Mouse (Mus musculus): ENCODE data around the gene Taf1a.
"Not testable (repeated sequence)": the region's sequence is repeated elsewhere in the genome, so short reads cannot be mapped to it uniquely, and the experiment has no call there.

The Taf1a gene

GRCm38 (mm10) chr1:183388426-183389406, at the start of gene Taf1a:
Taf1a (plus strand) TSS chr1:183388981.
- in situ Hi-C loops (cut with MboI, MseI) = no loop called here

DNA sequence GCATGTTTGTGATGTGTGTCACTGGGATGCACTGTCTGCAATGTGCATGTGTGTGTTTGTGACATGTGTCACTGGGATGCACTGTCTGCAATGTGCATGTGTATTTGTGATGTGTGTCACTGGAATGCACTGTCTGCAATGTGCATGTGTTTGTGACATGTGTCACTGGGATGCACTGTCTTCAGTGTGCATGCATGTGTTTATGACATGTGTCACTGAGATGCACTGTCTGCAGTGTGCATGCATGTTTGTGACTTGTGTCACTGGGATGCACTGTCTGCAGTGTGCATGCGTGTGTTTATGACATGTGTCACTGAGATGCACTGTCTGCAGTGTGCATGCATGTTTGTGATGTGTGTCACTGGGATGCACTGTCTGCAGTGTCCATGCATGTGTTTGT, 45.9 kb upstream of the Taf1a start:
- in situ Hi-C loops (cut with MboI, MseI) = loop anchor here (5.0 kb wide), 1 partner anchor 51 kb away; no protein-coding TSS in a partner anchor

DNA sequence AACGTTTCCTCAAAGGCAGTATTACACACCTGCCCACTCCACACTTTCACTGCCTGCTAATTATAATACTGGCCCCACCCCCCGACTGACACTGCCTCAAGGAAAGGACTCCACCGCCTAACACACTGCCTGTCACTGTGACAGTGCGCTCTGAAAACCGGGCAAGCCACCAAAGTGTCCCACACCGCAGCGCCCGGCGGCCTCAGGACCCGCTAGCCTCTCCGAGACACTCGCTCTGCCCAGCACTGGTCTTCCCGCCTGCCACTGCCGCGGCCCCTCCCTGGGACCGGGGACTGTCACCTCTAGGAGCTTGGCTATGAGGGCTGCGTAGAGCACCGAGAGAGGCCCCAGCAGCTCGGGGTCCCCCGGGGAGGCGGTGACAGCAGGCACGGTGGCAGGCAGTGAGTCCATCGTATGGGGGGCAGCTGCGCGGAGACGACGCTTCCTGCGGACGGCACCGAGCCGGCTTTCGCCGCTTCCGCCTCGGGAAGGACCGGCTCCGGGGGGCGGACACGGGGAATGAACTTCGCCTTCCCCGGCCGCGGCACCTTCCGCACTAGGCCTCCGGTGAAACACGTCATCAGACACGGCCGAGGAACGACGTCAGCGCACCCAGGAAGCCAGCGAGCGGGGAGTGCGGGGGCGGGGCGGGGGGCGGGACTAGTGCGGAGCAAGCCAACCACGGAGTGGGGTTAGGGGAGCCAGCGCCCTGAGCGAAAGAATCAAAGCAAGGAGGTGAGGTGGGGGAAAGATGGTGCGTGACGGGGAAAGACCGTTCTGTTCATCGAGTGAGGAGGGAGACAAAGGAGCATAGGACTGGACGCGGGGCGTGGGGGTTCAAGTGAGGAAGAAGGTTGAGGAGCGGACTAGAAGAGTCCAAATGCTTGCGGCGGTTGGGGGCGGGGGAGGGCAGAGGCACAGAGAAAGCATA, 43.6 kb upstream of the Taf1a start:
- in situ Hi-C loops (cut with MboI, MseI) = loop anchor here (5.0 kb wide), 1 partner anchor 53 kb away; no protein-coding TSS in a partner anchor

- in situ Hi-C loops (cut with MboI, MseI) = no loop called here
Measured at GRCm38 (mm10) chr1:183345817-183346195, 43.0 kb upstream of the Taf1a start.

DNA sequence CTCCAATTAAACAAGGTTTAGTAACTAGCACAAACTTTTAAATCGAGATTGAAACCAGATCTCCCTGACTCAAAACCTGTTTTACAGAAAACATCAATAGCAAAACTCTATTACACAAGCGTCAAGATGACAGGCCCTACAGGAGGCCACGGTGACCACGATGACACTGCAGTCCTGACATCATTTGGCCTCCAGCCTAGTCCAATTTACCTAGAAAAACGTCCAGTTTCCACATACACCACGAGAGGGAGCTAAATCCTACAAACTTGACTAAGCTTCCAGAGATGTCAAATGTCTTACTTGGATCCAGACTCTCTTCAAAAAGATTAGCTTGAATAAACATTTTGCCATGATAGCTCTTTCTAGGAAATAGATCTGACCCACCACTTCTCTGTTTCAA, 38.9 kb upstream of the Taf1a start:
- in situ Hi-C loops (cut with MboI, MseI) = no loop called here

DNA sequence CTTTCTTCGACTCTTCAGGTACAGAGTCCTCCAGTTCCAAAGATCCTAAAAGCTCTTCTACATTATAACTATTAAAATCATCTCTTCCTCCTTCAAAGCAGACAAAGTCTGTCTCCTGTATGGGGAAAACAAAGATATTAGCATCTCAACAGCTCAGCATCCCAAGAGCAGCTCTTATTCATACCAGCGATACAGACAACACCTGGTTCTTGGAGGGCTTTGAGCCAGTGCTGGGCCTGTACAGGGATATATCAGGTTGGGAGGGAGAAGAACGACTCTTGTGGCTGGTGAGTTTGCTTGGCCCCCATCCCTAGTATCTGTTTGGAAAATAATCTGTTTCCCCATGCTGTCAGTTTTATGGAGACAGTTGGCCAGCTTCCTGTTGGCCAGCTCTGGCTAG, 29.9 kb upstream of the Taf1a start:
- in situ Hi-C loops (cut with MboI, MseI) = no loop called here

- in situ Hi-C loops (cut with MboI, MseI) = no loop called here
Measured at GRCm38 (mm10) chr1:183362301-183362700, 26.5 kb upstream of the Taf1a start.

DNA sequence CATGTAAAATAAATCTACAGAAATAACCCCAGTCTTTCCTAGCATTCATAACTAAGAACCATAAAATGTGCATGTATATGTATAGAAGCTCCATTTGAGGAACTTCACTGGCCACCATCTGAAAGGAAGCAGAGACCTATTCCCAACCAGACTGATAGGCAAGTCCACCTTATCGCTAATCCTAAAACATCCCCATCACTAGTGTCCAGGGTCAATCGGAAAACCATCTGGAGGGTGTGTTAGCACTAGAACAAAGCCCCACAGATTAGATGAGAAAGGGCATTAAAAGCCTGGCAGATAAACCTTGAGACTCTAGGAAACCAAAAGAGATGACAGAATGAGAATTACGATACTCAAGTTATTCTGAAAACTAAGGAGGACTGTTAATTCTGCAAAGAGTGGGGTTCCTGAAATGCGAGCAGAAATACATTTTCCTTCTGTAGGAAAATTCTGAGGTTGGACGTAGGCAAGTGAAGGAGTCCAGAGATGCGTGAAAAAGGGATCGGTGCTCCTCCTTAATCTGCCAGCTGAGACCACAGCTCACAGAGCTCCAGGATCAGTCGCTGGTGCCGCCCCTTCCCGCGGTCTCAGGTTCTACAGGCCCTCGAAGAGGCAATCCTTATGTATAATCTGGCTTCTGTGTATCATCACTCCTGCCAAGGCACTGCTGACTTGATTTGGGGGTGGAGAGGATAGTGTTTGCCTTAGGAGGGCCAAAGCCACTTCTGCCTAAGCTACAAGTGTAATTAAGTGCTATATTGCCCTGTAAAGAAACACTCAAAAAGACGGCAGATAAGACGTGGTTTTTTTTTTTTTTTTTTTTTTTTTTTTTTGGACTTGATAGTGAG, 25.8 kb upstream of the Taf1a start:
- in situ Hi-C loops (cut with MboI, MseI) = no loop called here

- in situ Hi-C loops (cut with MboI, MseI) = no loop called here
Measured at GRCm38 (mm10) chr1:183363577-183363867, 25.3 kb upstream of the Taf1a start.

GRCm38 (mm10) chr1:183366361-183366760, 22.4 kb upstream of the Taf1a start:
- in situ Hi-C loops (cut with MboI, MseI) = no loop called here

DNA sequence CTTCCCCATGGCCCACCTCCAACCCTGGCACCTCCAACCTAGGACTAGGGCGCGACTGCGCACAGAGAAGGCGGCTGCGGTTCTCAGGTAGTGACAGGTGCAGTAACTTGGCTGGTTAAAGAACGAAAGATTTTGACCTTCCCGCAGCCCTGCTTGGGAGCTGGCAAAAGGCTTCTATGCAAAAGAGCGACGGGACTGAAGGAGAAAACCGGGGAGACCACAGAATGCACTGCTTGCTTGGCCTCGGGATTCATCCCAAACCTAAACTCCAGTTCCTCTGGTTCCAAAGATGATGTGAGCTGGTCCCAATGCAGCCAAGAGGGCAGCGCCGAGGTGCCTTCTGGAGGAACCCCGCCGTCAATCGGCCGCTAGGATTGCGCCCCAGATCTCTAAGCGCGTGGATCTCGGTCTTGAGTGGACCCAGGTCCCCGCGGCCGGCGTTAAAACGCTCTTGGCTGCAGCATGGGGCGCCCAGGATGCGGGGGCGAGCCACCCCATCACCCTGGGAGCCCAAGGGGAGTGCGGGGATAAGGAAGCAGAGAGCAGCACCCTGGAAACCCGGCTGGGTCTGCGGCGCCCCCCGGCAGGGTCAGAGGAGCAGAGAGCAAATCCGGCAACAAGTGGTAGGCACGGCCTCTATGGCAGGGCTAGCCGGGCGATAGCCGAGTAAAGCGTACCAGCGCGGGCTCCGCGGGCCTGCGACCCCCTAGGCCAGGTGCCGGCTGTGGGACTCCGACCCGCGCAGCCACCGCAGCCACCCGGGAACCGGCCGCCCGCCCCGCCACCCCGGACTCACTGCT, 20.0 kb upstream of the Taf1a start:
- in situ Hi-C loops (cut with MboI, MseI) = no loop called here

GRCm38 (mm10) chr1:183369427-183370014, 19.3 kb upstream of the Taf1a start, which contains the start of gene Mia3:
Mia3 (minus strand) TSS chr1:183369553.
- in situ Hi-C loops (cut with MboI, MseI) = no loop called here

- in situ Hi-C loops (cut with MboI, MseI) = no loop called here
Measured at GRCm38 (mm10) chr1:183374728-183375127, 14.1 kb upstream of the Taf1a start.

DNA sequence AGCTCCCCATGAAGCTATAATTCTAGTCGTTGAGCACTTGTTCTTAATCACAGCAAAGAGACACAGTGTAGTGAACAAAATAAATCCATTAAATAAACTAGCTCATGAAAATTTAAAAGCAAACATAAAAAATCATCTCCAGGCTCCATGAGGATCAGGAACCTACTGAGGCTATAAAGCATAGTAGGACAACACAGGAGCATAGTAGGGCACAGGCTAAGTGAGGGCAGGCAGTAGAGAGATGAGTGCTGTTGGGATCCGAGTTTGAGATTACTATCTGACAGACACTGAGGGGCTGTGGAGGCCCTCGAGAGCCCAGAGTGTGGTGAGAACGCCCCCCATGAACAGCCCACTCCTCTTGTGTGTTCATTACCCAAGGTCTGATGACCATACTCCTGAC, 11.7 kb upstream of the Taf1a start:
- in situ Hi-C loops (cut with MboI, MseI) = no loop called here

GRCm38 (mm10) chr1:183378321-183378941, 10.3 kb upstream of the Taf1a start:
- in situ Hi-C loops (cut with MboI, MseI) = no loop called here

DNA sequence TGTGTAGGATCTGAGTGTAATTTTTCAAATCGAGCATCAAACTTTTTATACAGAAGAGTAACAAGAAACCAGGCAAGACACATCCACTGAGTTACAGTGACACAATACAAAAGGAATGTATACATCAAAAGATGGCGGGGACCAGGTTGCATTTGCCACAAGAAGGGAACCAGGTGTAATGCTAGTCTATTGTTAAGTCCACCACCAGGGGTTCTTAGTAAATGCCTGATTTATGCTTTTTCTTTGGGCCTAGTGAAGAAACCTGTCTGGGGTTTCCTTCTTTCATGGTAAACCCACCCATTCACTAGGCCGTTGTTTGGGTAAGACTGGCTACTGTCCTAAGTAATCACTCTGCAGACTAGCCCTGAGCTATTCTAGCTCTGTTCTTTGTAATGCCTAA, 9.4 kb upstream of the Taf1a start:
- in situ Hi-C loops (cut with MboI, MseI) = not testable (repeated sequence)

DNA sequence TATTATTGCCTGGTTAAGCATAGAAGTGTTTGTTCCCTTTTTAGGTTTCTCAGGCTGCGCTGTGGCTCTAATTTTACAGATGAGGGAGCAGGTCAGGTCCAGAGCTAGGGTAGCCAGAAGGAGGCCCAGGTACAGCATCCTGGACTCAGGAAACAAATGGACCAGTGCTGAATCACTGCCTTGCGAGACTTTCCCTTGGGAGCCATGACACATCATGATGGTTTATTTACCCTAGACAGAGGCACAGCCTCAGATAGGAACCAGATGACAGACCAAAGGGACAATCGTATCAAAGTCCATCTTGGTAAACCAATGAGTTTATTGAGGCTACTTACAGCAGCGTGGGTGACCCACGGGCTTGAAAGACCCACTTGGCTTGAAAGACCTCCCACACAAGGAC, 7.0 kb upstream of the Taf1a start:
- in situ Hi-C loops (cut with MboI, MseI) = no loop called here

- in situ Hi-C loops (cut with MboI, MseI) = no loop called here
Measured at GRCm38 (mm10) chr1:183382621-183383020, 6.2 kb upstream of the Taf1a start.

DNA sequence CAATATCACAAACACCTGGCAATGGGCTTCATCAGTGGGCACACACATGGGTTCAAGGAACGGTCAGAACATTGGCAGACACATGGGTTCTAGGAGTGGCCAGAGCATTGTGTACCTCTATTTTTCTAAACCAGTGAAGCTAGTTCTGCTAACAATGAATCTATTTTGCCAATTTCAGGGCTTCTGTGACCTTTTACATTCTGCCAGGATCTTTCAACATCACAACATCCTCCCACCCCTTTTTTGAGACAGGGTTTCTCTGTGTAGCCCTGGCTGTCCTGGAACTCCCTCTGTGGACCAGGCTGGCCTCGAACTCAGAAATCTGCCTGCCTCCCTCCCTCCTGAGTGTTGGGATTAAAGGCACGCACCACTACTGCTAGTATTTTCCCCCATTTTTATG, 1.4 kb upstream of the Taf1a start:
- in situ Hi-C loops (cut with MboI, MseI) = not testable (repeated sequence)

DNA sequence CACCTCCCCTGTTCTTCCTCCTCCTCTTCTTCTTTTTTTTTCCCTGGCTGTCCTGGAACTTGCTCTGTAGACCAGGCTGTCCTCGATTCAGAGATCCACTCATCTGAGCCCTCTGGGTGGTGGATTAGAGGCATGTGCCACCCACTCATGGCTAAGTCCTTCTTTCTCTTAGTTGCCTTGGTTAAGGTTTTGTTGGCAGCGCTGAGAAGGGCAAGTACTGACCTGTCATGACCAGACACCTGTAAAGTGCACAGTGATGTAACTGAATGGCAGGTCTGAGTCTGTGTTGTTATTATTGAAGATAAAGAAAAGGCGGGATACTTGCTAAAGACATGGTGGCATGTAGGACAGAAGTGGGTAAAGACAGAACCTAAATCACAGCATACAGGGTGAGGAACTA, 14.6 kb downstream of the Taf1a start:
- in situ Hi-C loops (cut with MboI, MseI) = no loop called here

Measured in regulatory T cell (primary cell).